Comparison of ENCODE assay signal across 8 mouse cellular contexts in the genomic region with DNA sequence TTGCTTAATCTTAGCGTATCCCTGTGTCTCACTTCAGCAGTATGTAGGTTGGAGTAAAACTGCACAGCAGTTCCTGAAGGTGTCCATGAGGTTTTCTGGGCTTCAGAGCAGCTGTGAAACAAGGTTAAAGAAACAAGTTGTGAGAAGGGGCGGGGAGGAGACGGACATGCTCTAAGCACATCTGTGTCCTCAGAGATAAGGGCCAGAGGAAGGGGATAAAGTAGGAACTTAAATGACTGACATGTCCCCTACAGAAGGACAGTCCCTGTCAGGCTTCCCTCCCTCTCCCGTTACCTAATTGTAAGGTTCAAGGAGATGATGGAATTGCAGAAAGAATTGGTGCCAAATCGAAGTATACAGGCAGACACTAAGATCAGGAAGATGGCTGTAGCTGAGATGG. TPM values are rescaled to one million over a fixed set of nuclear protein-coding genes. Genes with fewer than 3 reads are reported as not detected.
DNase-seq lines count a peak whose midpoint lies in the region; ATAC-seq and TF ChIP-seq lines count a peak whose summit lies in the region.

No protein-coding gene starts in this region.

- no peak for TF ChIP-seq CTCF in lung, embryonic 14.5 days (IDR thresholded peaks at IDR 0.05; ENCODE audit: low read depth)

- ATAC-seq in lung, embryonic 14.5 days (ENCODE audit: insufficient read depth): no peak
- no peak for ATAC-seq in embryonic facial prominence, embryonic 14.5 days (ENCODE audit: low read depth)
- no peak for ATAC-seq in limb, embryonic 11.5 days (ENCODE audit: insufficient number of reproducible peaks, low FRiP score, low TSS enrichment, low read depth)
- no peak for ATAC-seq in neural tube, embryonic 13.5 days (ENCODE audit: low read depth)

- peak overlapping the region; percentile 99 for H3K4me2 ChIP-seq in lung, embryonic 14.5 days
- H3K4me2 ChIP-seq in embryonic facial prominence, embryonic 14.5 days (ENCODE audit: low read depth, low read length): peak overlapping the region; percentile 95
- H3K4me2 ChIP-seq in limb, embryonic 11.5 days (ENCODE audit: low read depth, severe bottlenecking): peak overlapping the region; percentile 98; the same call in 1 of the 2 replicates
- H3K4me2 ChIP-seq in neural tube, embryonic 13.5 days: peak overlapping the region; percentile 99

- 0 out of 2 replicates have a peak overlapping the region, but pooled peaks have one; percentile 99 for H3K27ac ChIP-seq in lung, embryonic 14.5 days (ENCODE audit: low read depth)
- H3K27ac ChIP-seq in embryonic facial prominence, embryonic 14.5 days (replicated peaks; ENCODE audit: low read depth, low read length): peak overlapping the region; percentile 99; the same call in 1 of the 2 replicates
- H3K27ac ChIP-seq in limb, embryonic 11.5 days (replicated peaks; ENCODE audit: low read depth, low read length): peak overlapping the region; percentile 59; the same call in 1 of the 2 replicates
- H3K27ac ChIP-seq in neural tube, embryonic 13.5 days (replicated peaks): no peak overlapping the region

- H3K4me1 ChIP-seq in lung, embryonic 14.5 days (ENCODE audit: insufficient read depth): no peaks in the 10 kb centered on the region; the same call in none of the 2 replicates
- H3K4me1 ChIP-seq in embryonic facial prominence, embryonic 14.5 days (ENCODE audit: control insufficient read depth, insufficient read depth, low read length): peaks cover 20% of the 10 kb centered on the region
- H3K4me1 ChIP-seq in limb, embryonic 11.5 days (ENCODE audit: control insufficient read depth, insufficient read depth, low read length): peaks cover 17% of the 10 kb centered on the region
- peaks cover 44% of the 10 kb centered on the region for H3K4me1 ChIP-seq in neural tube, embryonic 13.5 days (replicated peaks)

- H3K9me3 ChIP-seq in lung, embryonic 14.5 days (ENCODE audit: low read depth, low read length): no peaks in the 10 kb centered on the region
- H3K9me3 ChIP-seq in embryonic facial prominence, embryonic 14.5 days (ENCODE audit: control insufficient read depth, low read length): no peaks in the 10 kb centered on the region
- H3K9me3 ChIP-seq in limb, embryonic 11.5 days (ENCODE audit: control insufficient read depth, low read length): no peaks in the 10 kb centered on the region
- H3K9me3 ChIP-seq in neural tube, embryonic 13.5 days: no peaks in the 10 kb centered on the region

- WGBS in lung, embryonic 14.5 days: 65% methylated on average over 5 of the region's 5 CpGs
- WGBS in embryonic facial prominence, embryonic 14.5 days: 84% methylated on average over 5 of the region's 5 CpGs
- 85% methylated on average over 5 of the region's 5 CpGs for WGBS in limb, embryonic 11.5 days
- WGBS in neural tube, embryonic 13.5 days: 91% methylated on average over 5 of the region's 5 CpGs

- no peak for DNase-seq in lung, embryonic 14.5 days
- DNase-seq in lung, postnatal 36 days: no peak
- DNase-seq in embryonic facial prominence, embryonic 14.5 days (ENCODE audit: low spot score): no peak
- DNase-seq in limb, embryonic 11.5 days (ENCODE audit: low spot score): no peak
- DNase-seq in B cell, adult 2 months: no peak
- no peak for DNase-seq in gastrocnemius, adult 8-10 months (ENCODE audit: low spot score in 2 of 2)
- no peak for DNase-seq in frontal cortex, postnatal 36 days (ENCODE audit: low spot score in 2 of 2)

- peak overlapping the region; percentile 94; the same call in 1 of the 2 replicates for H3K9ac ChIP-seq in lung, embryonic 14.5 days
- peak overlapping the region; percentile 82; the same call in 1 of the 2 replicates for H3K9ac ChIP-seq in embryonic facial prominence, embryonic 14.5 days (ENCODE audit: low read depth, low read length)
- H3K9ac ChIP-seq in limb, embryonic 11.5 days (ENCODE audit: low read length): no peak overlapping the region
- peak overlapping the region; percentile 98; the same call in 1 of the 2 replicates for H3K9ac ChIP-seq in neural tube, embryonic 13.5 days

- H3K4me3 ChIP-seq in lung, embryonic 14.5 days (ENCODE audit: low read depth, low read length): peak overlapping the region; percentile 72
- H3K4me3 ChIP-seq in embryonic facial prominence, embryonic 14.5 days (ENCODE audit: low read depth, low read length): peak overlapping the region; percentile 60
- H3K4me3 ChIP-seq in limb, embryonic 11.5 days (ENCODE audit: low read depth, low read length): peak overlapping the region; percentile 2; the same call in 1 of the 2 replicates
- H3K4me3 ChIP-seq in neural tube, embryonic 13.5 days: peak overlapping the region; percentile 69

- H3K27me3 ChIP-seq in lung, embryonic 14.5 days (ENCODE audit: insufficient read depth, low read length): no peaks in the 10 kb centered on the region
- no peaks in the 10 kb centered on the region for H3K27me3 ChIP-seq in embryonic facial prominence, embryonic 14.5 days (replicated peaks; ENCODE audit: control insufficient read depth, insufficient read depth, low read length)
- H3K27me3 ChIP-seq in limb, embryonic 11.5 days (ENCODE audit: control insufficient read depth, insufficient read depth, low read length): no peaks in the 10 kb centered on the region
- no peaks in the 10 kb centered on the region for H3K27me3 ChIP-seq in neural tube, embryonic 13.5 days

- H3K36me3 ChIP-seq in lung, embryonic 14.5 days (ENCODE audit: insufficient read depth): peaks cover 51% of the 10 kb centered on the region
- H3K36me3 ChIP-seq in embryonic facial prominence, embryonic 14.5 days (ENCODE audit: control insufficient read depth, insufficient read depth, low read length): peaks cover 44% of the 10 kb centered on the region
- peaks cover 15% of the 10 kb centered on the region; the same call in 1 of the 2 replicates for H3K36me3 ChIP-seq in limb, embryonic 11.5 days (ENCODE audit: control insufficient read depth, insufficient read depth, low read length)
- H3K36me3 ChIP-seq in neural tube, embryonic 13.5 days: peaks cover 47% of the 10 kb centered on the region

RNA-seq across cellular contexts. Expression of gene Tmem179b, which starts 1.3 kb away (rescaled TPM):
- 67.7 and 72.3 TPM in 2 replicates for polyA plus RNA-seq in lung, embryonic 14.5 days (2014; fragmentation: Nextera tagmentation; extraction: Ambion mirVana)
- 74.9 and 90.3 TPM in 2 replicates for polyA plus RNA-seq in embryonic facial prominence, embryonic 14.5 days (2014; fragmentation: Nextera tagmentation; extraction: Ambion mirVana)
- 49.1 and 51.3 TPM in 2 replicates for polyA plus RNA-seq in limb, embryonic 11.5 days (2014; fragmentation: Nextera tagmentation; extraction: Ambion mirVana)
- 39.3 and 41.9 TPM in 2 replicates for polyA plus RNA-seq in neural tube, embryonic 13.5 days (2015; fragmentation: Nextera tagmentation; extraction: Ambion mirVana)
- total RNA-seq in gastrocnemius, adult 8-10 months (2022): 10 to 100 TPM in 1 of 4 experiments, 1 to 10 TPM in 3; 6.9 to 10.3 (median 8.8) TPM

RNA-seq across cellular contexts. Expression of gene Tmem223, which starts 2.2 kb away (rescaled TPM):
- 166 and 207 TPM in 2 replicates for polyA plus RNA-seq in lung, embryonic 14.5 days (2014; fragmentation: Nextera tagmentation; extraction: Ambion mirVana)
- 173 and 194 TPM in 2 replicates for polyA plus RNA-seq in embryonic facial prominence, embryonic 14.5 days (2014; fragmentation: Nextera tagmentation; extraction: Ambion mirVana)
- 183 and 204 TPM in 2 replicates for polyA plus RNA-seq in limb, embryonic 11.5 days (2014; fragmentation: Nextera tagmentation; extraction: Ambion mirVana)
- 219 and 253 TPM in 2 replicates for polyA plus RNA-seq in neural tube, embryonic 13.5 days (2015; fragmentation: Nextera tagmentation; extraction: Ambion mirVana)
- total RNA-seq in gastrocnemius, adult 8-10 months (2022): 100 to 1,000 TPM in 3 of 4 experiments, 10 to 100 TPM in 1; 99.3 to 133 (median 107) TPM

RNA-seq across cellular contexts. Expression of gene Taf6l, which starts 13.2 kb away (rescaled TPM):
- polyA plus RNA-seq in lung, embryonic 14.5 days (2014; fragmentation: Nextera tagmentation; extraction: Ambion mirVana): 21.5 and 24.7 TPM in 2 replicates
- polyA plus RNA-seq in embryonic facial prominence, embryonic 14.5 days (2014; fragmentation: Nextera tagmentation; extraction: Ambion mirVana): 16.5 and 18.1 TPM in 2 replicates
- 22.5 and 23.0 TPM in 2 replicates for polyA plus RNA-seq in limb, embryonic 11.5 days (2014; fragmentation: Nextera tagmentation; extraction: Ambion mirVana)
- 22.9 and 25.9 TPM in 2 replicates for polyA plus RNA-seq in neural tube, embryonic 13.5 days (2015; fragmentation: Nextera tagmentation; extraction: Ambion mirVana)
- 1 to 10 TPM; 3.6 to 5.0 (median 4.6) TPM for total RNA-seq in gastrocnemius, adult 8-10 months (2022)

RNA-seq across cellular contexts. Expression of gene Nxf1, which starts 16.1 kb away (rescaled TPM):
- 195 and 197 TPM in 2 replicates for polyA plus RNA-seq in lung, embryonic 14.5 days (2014; fragmentation: Nextera tagmentation; extraction: Ambion mirVana)
- 152 and 171 TPM in 2 replicates for polyA plus RNA-seq in embryonic facial prominence, embryonic 14.5 days (2014; fragmentation: Nextera tagmentation; extraction: Ambion mirVana)
- 228 and 247 TPM in 2 replicates for polyA plus RNA-seq in limb, embryonic 11.5 days (2014; fragmentation: Nextera tagmentation; extraction: Ambion mirVana)
- 161 and 192 TPM in 2 replicates for polyA plus RNA-seq in neural tube, embryonic 13.5 days (2015; fragmentation: Nextera tagmentation; extraction: Ambion mirVana)
- 10 to 100 TPM; 24.0 to 34.0 (median 27.7) TPM for total RNA-seq in gastrocnemius, adult 8-10 months (2022)

RNA-seq across cellular contexts. Expression of gene Polr2g, which starts 25.4 kb away (rescaled TPM):
- 162 and 163 TPM in 2 replicates for polyA plus RNA-seq in lung, embryonic 14.5 days (2014; fragmentation: Nextera tagmentation; extraction: Ambion mirVana)
- 151 and 157 TPM in 2 replicates for polyA plus RNA-seq in embryonic facial prominence, embryonic 14.5 days (2014; fragmentation: Nextera tagmentation; extraction: Ambion mirVana)
- polyA plus RNA-seq in limb, embryonic 11.5 days (2014; fragmentation: Nextera tagmentation; extraction: Ambion mirVana): 197 and 206 TPM in 2 replicates
- 167 and 168 TPM in 2 replicates for polyA plus RNA-seq in neural tube, embryonic 13.5 days (2015; fragmentation: Nextera tagmentation; extraction: Ambion mirVana)
- total RNA-seq in gastrocnemius, adult 8-10 months (2022): 10 to 100 TPM; 36.0 to 42.5 (median 37.7) TPM

Comparison
In these comparisons a context has a peak if more than half of its experiments do, and no peak if none do; other contexts are left out.
1. H3K4me3 ChIP-seq: peak in every context shown above with its lines; median percentile 72 in lung, embryonic 14.5 days; 69 in neural tube, embryonic 13.5 days; 60 in embryonic facial prominence, embryonic 14.5 days; 2 in limb, embryonic 11.5 days.